Mouse (Mus musculus) myocyte (in vitro differentiated cells): ENCODE results near the gene Arhgef6.

ENCODE experiments used
- CEBPB ChIP-seq: IDR thresholded peaks from 2 replicates; pipeline ENCODE4 v1.6.1; 2011; ENCODE audit warnings: mild to moderate bottlenecking, moderate library complexity; ENCODE audit not compliant: poor library complexity, insufficient read depth, severe bottlenecking
- E2F4 ChIP-seq: IDR thresholded peaks from one replicate; pipeline ENCODE4 v1.6.1; 2011; ENCODE audit warnings: mild to moderate bottlenecking, control low read depth, moderate library complexity; ENCODE audit not compliant: insufficient read depth
- MAX ChIP-seq: IDR thresholded peaks from one replicate; pipeline ENCODE4 v1.6.1; 2011; ENCODE audit warnings: low read depth, mild to moderate bottlenecking, control low read depth
- MYOD1 ChIP-seq, 3 experiments: IDR thresholded peaks; one replicate each; pipeline ENCODE4 v1.6.1; 2011; ENCODE audit warnings: control low read depth in 2 of 3, low read depth in 2 of 3, mild to moderate bottlenecking in 2 of 3, moderate library complexity in 1 of 3; ENCODE audit not compliant: insufficient read length in 2 of 3, control insufficient read depth in 1 of 3
- POLR2A ChIP-seq: IDR thresholded peaks from one replicate; pipeline ENCODE4 v1.6.1; 2011; ENCODE audit warnings: low read depth, mild to moderate bottlenecking, control low read depth, moderate library complexity; ENCODE audit not compliant: insufficient read length
- POLR2AphosphoS2 ChIP-seq: IDR thresholded peaks from one replicate; pipeline ENCODE4 v1.6.1; 2011; ENCODE audit warnings: low read depth, control low read depth; ENCODE audit not compliant: insufficient read length
- SRF ChIP-seq: IDR thresholded peaks from one replicate; pipeline ENCODE4 v1.6.1; 2011; ENCODE audit warnings: low read depth; ENCODE audit not compliant: control insufficient read depth, insufficient read length
- TCF12 ChIP-seq: IDR thresholded peaks from one replicate; pipeline ENCODE4 v1.6.1; 2011; ENCODE audit warnings: mild to moderate bottlenecking, control low read depth; ENCODE audit not compliant: poor library complexity, insufficient read depth, severe bottlenecking
- TCF3 ChIP-seq: IDR thresholded peaks from one replicate; pipeline ENCODE4 v1.6.1; 2011; ENCODE audit warnings: low read depth, control low read depth; ENCODE audit not compliant: insufficient read length
- USF1 ChIP-seq: IDR thresholded peaks from one replicate; pipeline ENCODE4 v1.6.1; 2011; ENCODE audit warnings: low read depth, mild to moderate bottlenecking, control low read depth, moderate library complexity

DNA sequence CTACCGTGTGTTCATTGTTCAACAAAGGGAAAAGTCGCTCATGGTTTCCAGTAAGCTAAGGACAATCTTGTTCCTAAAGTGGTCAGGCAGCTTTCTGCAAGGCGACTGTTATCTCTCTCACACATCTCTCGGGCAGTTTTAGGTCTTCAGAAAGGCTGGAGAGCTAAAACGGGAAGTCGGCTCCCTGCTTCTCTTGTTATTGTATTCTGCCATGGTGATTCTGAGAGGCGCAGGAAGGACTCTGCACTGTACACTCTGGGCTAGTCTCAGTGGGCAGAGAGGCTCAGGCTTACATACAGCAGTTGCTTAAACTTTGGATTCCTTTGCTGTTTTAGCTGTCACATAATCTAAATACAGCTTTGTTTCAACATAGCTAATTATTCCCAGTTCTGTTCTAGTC lies 39.6 kb downstream of the Arhgef6 start:
- no peak for TF ChIP-seq POLR2AphosphoS2
- no peak for TF ChIP-seq MAX
- TF ChIP-seq POLR2A = no peak
- no peak for TF ChIP-seq CEBPB
- TF ChIP-seq TCF12 = no peak
- TF ChIP-seq USF1 = no peak
- no peak for TF ChIP-seq MYOD1 (IDR thresholded peaks at IDR 0.05; ENCODE audit: control insufficient read depth in 1 of 3, insufficient read length in 2 of 3, low read depth in 2 of 3)
- TF ChIP-seq E2F4 = no peak
- TF ChIP-seq TCF3 = no peak
- no peak for TF ChIP-seq SRF
